Mouse (Mus musculus): ENCODE measurements around the gene Gcgr. TPM values are rescaled to one million over a fixed set of nuclear protein-coding genes. Genes with fewer than 3 reads are reported as not detected.
"Not testable (repeated sequence)": the region's sequence is repeated elsewhere in the genome, so short reads cannot be mapped to it uniquely, and the experiment has no call there.

Gene Gcgr
- total RNA-seq, 2 experiments from 2014 or later: 9.6 to 15.7 TPM

GRCm38 (mm10) chr11:120506899-120507298 is 23.6 kb upstream of the Gcgr start:
- no peak for DNase-seq

DNA sequence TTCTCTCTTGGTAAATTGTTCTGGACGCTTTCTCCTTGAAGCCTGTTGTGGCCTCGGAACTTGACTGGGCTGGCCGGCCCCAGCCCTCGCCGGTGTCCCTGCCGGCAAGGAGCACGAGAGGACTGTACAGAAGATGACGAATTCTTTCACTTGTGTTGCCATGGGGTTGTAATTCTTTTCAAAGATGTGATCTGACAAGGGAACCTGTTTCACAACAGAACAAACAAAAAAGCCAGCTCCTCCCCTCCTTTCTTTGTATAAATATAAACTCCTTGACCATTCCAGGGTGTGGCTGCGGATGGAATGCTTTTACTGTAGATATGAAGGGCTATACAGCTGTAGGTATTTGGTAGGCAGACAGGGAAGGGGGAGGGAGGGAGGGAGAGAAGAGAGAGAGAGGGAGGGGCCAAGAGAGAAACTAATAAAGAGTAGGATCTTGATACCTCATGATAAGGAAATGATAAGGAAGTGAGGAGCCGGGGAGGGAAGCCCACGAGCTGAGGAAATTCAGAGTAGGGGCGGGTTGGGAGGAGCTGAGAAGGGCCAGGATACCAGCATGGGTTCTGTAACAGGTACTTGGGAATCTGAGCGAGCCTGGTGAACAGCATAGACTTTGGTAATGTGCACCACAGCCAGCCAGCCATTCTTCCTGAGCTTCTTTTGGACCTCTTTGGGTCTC is 22.7 kb upstream of the Gcgr start:
- DNase-seq: no peak

- DNase-seq: no peak
Observed at GRCm38 (mm10) chr11:120508290-120508870, 22.1 kb upstream of the Gcgr start.

GRCm38 (mm10) chr11:120509940-120510339 is 20.6 kb upstream of the Gcgr start:
- DNase-seq: no peak

DNA sequence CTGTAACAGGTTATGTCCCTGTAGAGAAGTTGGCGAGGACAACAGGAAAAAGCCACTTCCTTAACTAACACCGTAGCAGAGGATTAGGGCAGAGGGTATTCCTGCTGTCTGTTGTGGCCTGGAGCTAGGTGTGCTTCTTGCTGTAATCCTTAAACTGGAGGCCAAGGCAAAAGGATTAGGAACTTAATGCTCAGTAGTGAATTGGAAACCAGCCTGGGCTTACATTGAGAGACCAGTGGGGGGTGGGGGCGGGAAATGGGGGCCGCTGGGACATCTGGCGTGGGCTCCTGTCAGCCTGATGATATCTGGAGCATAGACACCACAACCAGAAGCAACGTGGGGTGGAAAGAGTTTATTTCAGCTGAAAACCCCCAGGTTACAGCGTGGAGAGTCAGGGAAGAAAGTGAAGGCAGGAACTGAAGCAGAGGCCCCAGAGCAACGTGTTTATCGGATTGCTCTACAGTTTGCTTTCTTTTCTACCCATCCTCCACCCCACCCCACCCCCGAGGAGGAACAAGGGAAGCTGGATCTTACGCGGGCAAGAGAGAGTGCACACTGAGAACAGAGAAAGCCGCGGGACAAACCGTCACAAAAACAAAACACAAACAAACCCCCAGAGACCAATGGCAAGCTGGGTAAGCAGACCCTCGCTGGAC is 20.0 kb upstream of the Gcgr start:
- no peak for DNase-seq

GRCm38 (mm10) chr11:120512790-120513453 is 17.6 kb upstream of the Gcgr start:
- peak; percentile 72 for DNase-seq

DNA sequence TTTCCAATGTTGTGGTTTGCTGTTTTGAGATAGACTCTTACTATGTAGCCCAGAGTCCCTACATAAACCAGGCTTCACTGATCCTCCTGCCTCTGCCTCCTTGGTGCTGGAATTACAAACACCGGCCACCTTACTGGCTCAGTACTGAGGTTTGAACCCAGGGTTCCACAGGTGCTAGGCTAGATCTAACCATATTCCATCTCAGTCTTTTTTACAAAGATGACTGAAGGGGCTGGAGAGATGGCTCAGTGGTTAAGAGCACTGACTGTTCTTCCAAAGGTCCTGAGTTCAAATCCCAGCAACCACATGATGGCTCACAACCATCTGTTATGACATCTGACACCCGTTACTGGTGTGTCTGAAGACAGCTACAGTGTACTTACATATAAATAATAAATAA is 16.2 kb upstream of the Gcgr start:
- DNase-seq: not testable (repeated sequence)

GRCm38 (mm10) chr11:120515611-120516010 is 14.9 kb upstream of the Gcgr start:
- DNase-seq: peak; percentile 94

- DNase-seq: no peak
Observed at GRCm38 (mm10) chr11:120517147-120517546, 13.4 kb upstream of the Gcgr start.

- no peak for DNase-seq
Observed at GRCm38 (mm10) chr11:120518027-120518426, 12.5 kb upstream of the Gcgr start.

DNA sequence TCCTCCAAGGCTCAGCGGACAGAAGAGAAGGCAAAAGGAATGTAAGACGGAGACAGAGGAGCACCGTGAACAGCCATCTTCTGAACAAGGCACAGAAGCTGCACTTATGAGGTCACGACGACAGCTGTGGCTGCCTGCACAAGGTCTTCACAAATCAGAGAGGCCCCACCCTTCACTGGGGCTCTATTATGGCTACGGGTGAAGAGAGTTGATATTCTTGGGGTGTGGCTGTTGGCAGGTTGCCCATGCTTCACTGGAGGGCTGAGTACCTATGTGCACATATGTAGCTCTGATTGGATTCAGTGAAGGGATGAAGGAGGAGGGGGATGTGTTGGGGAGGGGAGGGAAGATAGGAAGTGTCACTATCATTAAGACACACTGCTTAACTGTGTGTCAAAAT is 11.9 kb upstream of the Gcgr start:
- DNase-seq: no peak

DNA sequence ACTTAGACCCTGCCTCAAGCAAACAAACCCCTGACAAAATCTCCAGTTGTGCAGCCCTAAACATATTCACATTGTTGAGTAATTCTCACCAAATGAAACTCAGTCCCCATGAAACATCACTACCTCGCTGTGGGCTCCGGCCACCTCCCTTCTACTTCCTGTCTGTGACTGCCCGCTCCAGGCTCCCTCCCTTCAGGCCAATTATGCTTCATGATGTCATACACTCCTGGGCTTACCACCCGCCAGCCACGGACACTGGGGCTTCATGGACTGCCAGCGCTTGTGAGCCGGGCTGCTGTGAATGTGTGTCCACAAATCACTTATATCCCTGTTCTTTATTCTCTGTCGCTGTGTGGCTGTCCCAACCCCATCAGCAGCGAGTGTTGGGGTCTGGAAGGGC is 10.8 kb upstream of the Gcgr start:
- DNase-seq: peak; percentile 58

DNA sequence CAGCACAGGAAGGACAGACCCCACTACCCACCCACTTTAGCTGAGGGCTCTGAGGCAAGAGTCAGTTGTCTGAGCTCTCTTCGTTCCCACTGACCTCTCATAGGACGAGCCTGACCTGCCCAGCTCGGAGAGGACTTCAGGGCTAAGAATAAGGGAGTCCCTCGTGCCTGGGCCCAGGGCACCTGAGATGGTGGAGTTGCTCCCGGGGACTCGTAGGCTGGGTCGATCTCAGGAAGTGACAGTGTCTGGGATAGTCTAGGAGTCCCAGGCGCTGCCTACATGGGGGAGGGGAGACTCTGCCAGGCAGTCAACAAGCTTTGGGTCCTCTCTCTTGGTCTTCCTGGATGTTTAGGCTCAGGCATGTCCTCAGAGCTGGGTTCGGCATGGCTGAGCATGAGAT is 10.0 kb upstream of the Gcgr start:
- no peak for DNase-seq

- DNase-seq: peak; percentile 78
Observed at GRCm38 (mm10) chr11:120520967-120521540, 9.4 kb upstream of the Gcgr start.

GRCm38 (mm10) chr11:120522581-120522980 is 7.9 kb upstream of the Gcgr start:
- DNase-seq: no peak

DNA sequence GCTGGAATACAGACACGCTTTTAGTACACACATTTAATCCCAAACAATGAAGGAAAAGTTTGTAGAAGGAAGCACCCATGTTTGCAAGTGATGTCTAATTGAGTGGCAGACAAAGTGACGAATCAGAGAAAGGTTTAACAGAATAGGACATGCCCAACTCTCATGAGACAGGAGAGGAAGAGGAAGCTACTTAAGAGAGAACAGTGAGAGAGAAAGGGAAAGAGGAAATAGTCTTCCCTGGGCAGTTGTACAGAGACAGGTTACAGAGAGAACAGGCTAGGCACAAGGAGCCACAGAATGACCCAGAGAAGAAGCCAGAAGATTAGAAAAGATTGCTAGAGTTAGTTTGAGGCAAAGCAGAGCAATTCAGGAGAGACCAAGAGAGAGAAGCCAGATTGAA is 4.5 kb upstream of the Gcgr start:
- DNase-seq: no peak

DNA sequence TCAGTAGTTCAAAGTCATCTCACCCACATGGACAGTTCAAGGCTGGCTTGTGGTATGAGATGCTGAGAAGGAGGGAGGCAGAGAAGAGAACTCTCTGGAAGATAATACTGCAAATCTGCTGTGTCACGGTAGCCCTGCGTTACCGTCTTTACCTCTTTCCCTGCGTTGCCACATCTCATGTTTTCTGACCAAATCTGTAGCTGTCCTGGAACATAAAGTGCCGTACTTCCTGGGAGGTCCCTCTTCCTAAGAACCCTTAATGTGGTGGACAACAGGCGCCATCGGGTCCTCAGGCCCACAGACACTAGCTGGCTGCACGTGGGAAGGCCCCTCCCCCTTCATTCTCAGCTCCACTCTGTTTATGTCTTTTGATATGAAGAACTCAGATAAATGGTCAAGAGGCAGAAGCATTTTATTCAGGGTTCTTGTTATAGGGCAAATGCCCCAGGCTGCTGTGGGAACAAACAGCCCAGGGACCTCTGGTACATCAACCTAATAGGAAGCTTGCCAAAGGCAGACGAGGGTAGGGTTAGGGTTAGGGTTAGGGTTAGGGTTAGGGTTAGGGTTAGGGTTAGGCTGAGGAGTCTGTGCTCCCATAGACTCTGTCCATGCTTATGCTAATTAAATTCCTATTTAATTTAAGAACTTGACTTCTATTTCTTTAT is 2.7 kb upstream of the Gcgr start:
- no peak for DNase-seq

DNA sequence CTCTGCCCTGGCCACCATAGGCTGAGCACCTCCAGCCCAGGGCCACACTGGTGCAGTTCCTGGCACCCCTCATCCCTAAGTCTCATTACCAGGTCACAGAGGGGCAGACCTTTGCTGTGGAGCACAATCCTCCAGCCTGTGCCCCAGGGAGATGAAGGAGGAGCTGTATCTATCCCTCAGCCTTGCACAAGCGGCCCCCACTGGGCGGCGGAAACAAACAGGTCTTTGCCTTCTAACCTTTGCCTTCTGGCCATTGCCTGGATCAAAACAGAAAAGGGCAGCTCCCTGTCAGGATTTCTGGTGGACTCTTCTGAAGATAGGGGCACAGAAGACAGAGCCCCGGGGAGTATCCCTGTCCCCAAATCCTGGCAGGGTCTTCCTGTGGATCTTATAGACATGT is 1.6 kb upstream of the Gcgr start:
- no peak for DNase-seq

- no peak for DNase-seq
Observed at GRCm38 (mm10) chr11:120531646-120532045, 1.1 kb downstream of the Gcgr start.

DNA sequence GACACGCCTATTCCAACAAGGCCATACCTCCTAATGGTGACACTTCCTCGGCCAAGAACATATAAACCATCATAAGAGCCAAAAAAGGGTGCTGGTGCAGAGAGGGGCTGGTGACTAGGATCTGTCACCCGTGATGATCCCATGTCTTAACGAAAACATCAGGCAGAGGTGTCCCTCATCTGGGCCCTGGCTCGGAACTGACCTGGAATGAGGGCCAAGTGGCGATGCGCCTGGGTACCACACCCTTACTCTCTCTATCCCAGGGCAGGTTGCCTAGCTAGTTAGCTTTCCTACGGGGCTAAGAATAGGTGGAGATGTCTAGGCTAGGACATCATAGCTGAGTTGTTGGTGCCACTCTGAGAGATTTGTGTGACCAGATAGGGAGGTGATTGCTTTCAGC is 3.6 kb downstream of the Gcgr start:
- no peak for DNase-seq

DNA sequence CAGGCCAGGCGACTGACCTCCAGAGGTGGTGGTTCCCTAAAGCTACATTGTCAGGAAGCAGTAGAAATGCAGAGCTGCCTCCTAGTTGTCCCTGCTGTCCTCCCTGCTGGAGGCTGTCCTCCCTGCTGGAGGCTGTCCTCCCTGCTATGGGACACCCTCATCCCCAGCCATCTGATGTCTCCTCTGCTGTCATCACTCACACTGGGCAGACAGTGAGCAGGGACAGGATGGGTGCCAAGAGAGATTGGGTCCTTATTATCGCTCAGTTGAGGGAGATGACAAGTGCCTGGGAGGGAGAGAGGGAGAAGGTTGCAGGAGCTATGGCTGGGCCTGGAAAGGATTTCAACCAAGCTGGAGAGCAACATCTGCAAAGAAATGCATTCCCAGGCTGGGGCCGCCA is 4.6 kb downstream of the Gcgr start:
- no peak for DNase-seq

DNA sequence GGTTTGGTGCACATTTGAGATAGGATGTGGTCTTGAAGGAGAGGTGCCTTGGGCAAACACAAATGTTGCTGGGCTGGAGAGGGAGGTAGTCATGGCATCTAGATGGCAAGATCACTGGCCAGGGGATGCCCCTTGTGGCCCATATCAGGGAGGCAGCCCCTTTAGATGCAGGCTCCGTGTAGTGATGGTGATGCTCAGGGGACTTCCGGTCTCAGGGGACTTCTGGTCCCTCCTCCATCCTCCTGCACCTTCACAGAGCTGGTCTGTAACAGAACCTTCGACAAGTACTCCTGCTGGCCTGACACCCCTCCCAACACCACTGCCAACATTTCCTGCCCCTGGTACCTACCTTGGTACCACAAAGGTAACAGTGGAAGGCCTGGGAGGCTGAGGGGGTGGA is 5.3 kb downstream of the Gcgr start:
- no peak for DNase-seq
